Mouse (Mus musculus): ENCODE measurements around the gene Izumo1r.
"Not testable (repeated sequence)": the region's sequence is repeated elsewhere in the genome, so short reads cannot be mapped to it uniquely, and the experiment has no call there.

Gene Izumo1r

DNA sequence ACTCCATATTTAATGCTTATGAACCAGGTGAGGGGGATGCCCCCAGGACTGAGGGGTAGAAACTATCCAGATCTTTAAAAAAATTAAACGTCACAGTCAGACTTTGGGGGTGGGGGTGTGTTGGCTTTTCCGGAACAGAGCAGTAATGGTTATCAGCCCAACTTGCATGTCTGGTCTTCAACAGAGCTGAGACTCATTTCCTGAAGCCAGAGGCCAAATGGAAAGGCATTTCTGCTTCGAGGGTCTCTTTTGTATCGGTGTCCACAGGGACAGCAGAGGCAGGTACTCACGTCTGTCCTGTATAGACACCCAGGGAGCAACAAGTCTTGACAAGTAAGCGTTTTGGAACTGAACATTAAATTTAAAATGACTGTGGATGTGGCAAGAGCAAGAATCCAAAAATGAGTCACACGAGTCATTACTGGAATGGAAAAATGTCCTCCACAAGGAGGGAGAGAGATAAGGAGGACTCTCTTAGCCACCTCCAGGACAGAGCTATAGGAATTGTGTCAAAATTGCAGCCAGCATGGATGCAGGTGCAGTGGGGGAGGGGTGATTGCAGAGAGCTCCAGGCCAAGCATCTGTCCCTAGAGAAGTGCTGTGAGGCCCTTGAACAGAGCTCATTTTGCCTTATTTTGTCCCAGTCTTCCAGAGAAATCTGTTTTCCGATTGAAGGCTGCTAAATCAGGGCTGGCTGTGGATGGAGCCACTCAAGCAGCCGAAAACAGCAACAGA lies 1.2 kb upstream of the Izumo1r start:
- DNase-seq (ENCODE audit: low read depth, low spot score) = no peak

DNA sequence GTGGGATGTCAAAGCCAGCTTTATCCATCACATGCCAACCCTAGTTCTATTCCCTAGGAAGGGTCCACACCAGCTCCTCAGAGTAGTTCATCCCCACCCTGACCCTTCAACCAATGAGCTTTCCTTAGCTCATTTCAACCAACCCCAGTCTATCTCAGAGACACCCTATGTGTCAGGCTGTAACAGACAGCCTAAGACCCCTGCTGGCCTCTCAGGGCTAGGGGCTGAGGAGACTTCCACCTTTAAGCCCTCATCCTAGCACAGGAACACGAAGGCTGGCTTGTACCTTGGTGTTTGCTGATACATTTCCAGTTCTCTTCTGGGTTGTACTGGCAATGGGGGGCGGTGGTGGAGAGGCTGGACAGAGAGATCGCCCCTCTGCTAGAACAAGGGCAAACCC lies 743 bp downstream of the Izumo1r start:
- no peak for DNase-seq (ENCODE audit: low read depth, low spot score)

DNA sequence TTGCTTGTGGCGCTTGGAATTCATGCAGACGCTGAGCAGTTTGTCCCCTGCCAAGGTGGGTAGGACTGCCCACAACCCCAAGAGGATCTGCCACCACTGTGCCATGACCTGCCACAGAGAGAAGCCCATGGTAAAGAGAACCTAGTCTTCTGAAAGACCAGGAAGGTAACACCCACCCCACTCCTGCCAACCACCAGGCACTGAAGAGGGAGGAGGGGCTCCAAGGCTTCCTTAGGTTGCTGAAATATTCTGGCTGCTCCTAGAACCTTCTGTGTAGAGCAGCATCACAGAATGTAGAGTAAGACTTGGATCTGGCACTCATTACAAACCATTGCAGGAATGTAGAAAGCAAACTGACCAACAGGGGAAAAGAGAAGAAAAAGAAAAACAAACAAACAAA lies 1.3 kb downstream of the Izumo1r start:
- no peak for DNase-seq (ENCODE audit: low read depth, low spot score)

- no peak for DNase-seq (ENCODE audit: low read depth, low spot score)
Measured at GRCm38 (mm10) chr9:14901757-14902156, 2.0 kb downstream of the Izumo1r start.

DNA sequence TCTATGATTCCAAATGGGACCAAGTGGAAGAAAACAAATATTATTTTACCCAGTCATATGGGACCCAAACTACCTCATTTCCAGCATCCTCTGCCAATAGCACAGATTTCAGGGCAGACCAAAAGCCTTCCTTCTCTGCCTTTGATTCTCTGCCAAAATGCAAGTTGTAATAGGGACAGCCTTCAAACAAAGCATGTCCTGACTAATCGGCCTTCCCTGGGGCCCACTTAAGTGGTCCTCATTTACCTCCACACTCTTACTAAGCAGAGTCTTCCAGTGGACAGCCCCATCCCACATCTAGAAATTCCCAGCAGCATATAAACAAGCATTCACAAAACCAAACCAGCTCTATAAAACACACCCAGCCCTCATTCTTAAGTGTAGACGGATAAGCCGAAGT lies 6.6 kb downstream of the Izumo1r start:
- DNase-seq (ENCODE audit: low read depth, low spot score) = no peak

- no peak for DNase-seq (ENCODE audit: low read depth, low spot score)
Measured at GRCm38 (mm10) chr9:14895237-14895835, 8.4 kb downstream of the Izumo1r start.

DNA sequence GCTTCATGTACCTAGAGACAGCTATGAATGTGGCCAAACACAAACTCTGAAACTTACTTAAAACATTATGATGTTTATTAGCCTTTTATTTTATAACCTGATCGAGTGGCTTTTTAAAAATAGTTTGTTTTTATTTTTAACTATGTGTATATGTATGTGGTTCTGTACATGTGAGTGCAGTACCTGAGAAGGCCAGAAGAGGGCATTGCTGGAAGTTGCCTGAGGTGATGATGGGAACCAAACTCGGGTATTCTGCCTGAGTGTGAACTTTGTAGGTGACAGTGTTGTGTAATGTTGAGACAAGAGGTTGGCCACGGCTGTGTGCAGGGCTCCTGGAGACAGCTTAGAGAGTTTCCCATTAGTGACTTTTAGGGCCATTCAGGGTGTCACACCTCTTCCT lies 9.1 kb downstream of the Izumo1r start:
- no peak for DNase-seq (ENCODE audit: low read depth, low spot score)

GRCm38 (mm10) chr9:14893388-14893787 lies 10.4 kb downstream of the Izumo1r start:
- no peak for DNase-seq (ENCODE audit: low read depth, low spot score)

- DNase-seq (ENCODE audit: low read depth, low spot score) = no peak
Measured at GRCm38 (mm10) chr9:14891891-14892290, 11.9 kb downstream of the Izumo1r start.

DNA sequence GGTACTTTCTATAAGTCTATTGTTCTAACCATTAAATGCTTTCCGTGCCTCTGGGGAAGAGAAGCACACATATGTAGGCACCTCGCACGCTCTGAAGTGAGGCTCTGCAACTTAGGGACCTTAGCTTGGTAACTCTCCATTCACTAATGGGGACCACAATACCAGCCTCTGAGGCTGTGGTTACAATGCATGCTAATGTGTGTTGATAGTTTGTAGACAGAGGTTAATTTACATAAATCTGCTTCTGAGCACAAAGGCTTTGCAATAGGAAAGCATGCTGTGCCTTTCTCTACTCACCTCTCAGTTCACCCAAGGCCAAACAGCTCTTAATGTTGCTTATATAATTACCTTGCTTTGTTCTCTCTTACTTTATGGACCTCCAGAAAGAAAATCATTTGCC lies 13.1 kb downstream of the Izumo1r start:
- no peak for DNase-seq (ENCODE audit: low read depth, low spot score)

DNA sequence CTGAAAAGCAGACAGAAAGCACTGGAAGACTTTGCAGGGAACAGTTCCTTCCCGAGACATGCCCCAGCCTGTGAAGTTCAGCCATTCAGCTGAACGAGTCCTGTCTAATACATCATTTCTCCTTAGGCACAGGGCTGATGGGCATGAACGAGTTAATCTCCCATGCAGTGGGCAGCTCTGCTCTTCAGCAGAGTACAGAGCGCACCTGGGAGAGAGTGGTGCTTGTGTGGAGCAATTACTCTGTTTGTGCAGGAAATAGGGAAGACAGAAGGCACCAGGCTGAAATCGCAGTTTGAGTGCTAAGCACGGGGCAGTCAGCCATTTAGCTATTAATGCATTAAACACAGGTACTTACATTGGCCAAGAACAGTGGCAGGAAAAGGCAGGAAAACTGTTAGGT lies 15.1 kb downstream of the Izumo1r start:
- no peak for DNase-seq (ENCODE audit: low read depth, low spot score)

- DNase-seq (ENCODE audit: low read depth, low spot score) = no peak
Measured at GRCm38 (mm10) chr9:14887787-14888382, 15.9 kb downstream of the Izumo1r start.

- DNase-seq (ENCODE audit: low read depth, low spot score) = no peak
Measured at GRCm38 (mm10) chr9:14885954-14886353, 17.8 kb downstream of the Izumo1r start.

GRCm38 (mm10) chr9:14885151-14885550 lies 18.6 kb downstream of the Izumo1r start:
- no peak for DNase-seq (ENCODE audit: low read depth, low spot score)

DNA sequence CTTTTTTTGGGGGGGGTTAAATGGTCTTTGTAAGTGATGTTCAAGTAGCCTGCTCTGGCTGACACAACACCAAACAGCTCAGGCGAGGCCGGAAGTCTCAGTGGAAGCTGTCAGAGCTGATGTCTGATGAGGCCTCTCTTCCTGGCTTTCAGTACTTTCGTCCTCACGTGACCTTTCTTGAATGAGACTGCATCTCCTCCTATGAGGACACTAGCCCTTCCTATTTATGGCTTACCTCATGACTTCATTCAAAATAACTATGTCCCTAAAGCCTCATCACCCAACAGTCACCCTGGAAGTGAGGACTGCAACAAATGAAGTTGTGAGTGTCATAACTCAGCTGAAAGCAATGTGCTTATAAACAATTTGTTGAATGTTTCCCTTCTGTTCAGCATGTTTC lies 19.1 kb downstream of the Izumo1r start:
- no peak for DNase-seq (ENCODE audit: low read depth, low spot score)

DNA sequence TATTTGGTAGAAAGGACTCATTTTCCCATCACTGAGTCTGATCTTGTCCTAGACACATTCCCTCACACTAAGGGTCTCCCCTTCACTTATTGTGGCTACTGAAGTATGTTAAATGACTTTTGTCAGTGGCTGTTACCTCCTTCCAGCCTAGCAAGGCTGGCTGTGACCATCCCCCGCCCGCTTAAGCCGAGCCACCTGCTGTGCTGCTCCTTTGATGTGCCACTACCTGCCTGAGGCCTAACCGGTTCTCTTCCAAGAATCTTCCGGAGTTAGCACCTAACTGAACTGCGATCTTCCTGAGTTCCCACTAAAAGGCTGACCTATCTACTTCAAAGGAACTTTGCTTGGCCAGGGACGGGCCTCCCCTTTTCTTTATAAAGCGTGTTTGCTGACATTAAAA lies 27.2 kb downstream of the Izumo1r start:
- DNase-seq (ENCODE audit: low read depth, low spot score) = not testable (repeated sequence)

GRCm38 (mm10) chr9:14875743-14876507 lies 27.8 kb downstream of the Izumo1r start:
- no peak for DNase-seq (ENCODE audit: low read depth, low spot score)

DNA sequence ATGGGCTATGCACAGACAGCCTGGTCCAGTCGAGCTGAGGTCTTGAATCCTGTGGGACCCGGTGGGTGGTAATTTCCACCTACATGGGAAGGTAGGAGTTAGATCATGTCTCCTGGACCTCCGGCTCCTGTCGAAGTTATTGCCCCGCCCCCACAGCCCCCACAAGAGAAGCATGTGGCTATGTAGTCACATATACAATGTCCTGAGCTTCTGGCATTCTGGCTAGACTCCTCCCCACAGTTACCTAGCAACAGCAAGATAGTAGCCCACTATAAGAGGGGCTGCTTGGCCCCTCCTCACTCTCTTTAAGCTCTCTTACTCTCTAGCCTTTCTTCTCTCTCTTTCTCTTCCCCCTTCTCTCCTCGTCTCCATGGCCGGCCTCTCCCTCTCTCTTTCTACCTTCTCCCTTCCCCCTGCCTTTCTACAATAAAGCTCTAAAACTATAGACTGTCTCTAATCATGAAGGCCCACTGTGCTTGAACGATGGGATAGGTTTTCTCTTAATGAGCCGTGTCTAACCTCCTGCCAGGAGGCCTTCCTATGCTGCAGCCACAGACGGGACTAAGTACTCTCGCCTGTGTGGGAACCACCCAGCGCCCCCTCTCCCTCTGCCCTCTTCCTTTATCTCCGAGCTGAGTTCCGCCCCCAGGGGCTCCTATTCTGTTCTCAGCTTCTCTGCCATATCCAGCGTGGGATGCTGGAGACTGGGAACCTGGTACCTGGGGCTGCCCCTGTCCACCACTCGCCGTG lies 31.4 kb downstream of the Izumo1r start:
- DNase-seq (ENCODE audit: low read depth, low spot score) = no peak

DNA sequence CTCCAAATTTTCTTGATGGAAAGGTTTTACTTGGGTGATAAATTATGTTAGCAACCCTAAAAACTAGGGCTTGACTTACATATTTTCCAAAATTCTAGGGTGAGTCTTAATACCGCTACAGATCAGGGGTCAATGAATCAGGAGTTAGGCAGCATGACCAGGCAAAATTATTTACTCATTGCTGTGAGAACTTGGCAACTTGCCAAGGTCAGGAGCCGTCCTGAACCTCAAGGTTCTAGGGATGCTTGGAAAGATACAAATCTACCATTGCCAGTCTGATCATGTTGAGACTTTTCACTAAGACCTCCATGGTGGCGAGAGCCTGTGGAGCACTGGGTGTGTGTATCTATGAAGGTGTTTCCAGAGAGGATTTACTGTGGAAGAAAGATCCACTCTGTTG lies 32.2 kb downstream of the Izumo1r start:
- DNase-seq (ENCODE audit: low read depth, low spot score) = no peak

- no peak for DNase-seq (ENCODE audit: low read depth, low spot score)
Measured at GRCm38 (mm10) chr9:14870802-14871201, 32.9 kb downstream of the Izumo1r start.

DNA sequence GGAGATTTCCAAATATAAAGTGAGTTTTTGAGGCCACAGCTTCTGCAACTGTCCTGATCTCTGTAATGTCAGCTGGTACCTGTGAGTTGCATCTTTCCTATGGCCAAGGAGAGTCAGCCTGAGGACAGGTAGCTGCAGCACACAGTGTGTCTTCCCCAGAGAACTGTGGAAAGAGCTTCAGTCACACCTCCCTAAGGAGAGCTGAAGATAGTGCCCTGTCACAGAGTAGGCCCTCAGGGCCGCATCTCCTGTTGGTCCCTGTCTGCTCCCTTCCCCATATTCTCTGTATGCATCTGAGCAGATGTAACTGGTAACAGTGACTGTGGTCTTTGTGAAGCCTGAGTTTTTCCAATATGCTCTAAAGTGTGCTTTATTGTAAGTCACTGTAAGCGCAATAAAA lies 33.4 kb downstream of the Izumo1r start:
- DNase-seq (ENCODE audit: low read depth, low spot score) = no peak

DNA sequence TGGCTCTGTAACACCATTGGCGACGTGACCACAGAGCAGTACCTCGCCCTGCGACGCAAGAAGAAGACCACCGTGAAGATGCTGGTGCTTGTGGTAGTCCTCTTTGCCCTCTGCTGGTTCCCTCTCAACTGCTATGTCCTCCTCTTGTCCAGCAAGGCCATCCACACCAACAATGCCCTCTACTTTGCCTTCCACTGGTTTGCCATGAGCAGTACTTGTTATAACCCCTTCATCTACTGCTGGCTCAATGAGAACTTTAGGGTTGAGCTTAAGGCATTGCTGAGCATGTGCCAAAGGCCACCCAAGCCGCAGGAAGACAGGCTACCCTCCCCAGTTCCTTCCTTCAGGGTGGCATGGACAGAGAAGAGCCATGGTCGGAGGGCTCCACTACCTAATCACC lies 35.4 kb downstream of the Izumo1r start:
- DNase-seq (ENCODE audit: low read depth, low spot score) = no peak

Data from c-Kit-negative CD71-positive TER-119-positive erythroid progenitor cells, embryonic 14.5 days (primary cell).